Mouse (Mus musculus) lung, embryonic 14.5 days (tissue): Measurements from ENCODE around the gene Gpc6. TPM values are rescaled to one million over a fixed set of nuclear protein-coding genes. Genes with fewer than 3 reads are reported as not detected.

Experiments
- ATAC-seq: fragments of 200-750 bp; cut with Nextera tagmentation; 2 replicates; pipeline ENCODE4 v1.8.0; 2017; ENCODE audit warnings: mild to moderate bottlenecking, moderate TSS enrichment, moderate library complexity; ENCODE audit not compliant: insufficient read depth
- DNase-seq: peaks from one replicate; pipeline ENCODE4 v3.0.0-alpha.2; 2015
- H3K27ac ChIP-seq: fragments of 300-500 bp; sonication (generic); 2 replicates; pipeline ENCODE4 v1.5.1; 2014; ENCODE audit warnings: low read depth, mild to moderate bottlenecking, moderate library complexity
- H3K27me3 ChIP-seq: fragments of 300-500 bp; sonication (generic); 2 replicates; pipeline ENCODE4 v1.6.1; 2014; ENCODE audit warnings: low read length, control low read depth; ENCODE audit not compliant: insufficient read depth
- H3K36me3 ChIP-seq: fragments of 300-500 bp; sonication (generic); 2 replicates; pipeline ENCODE4 v1.6.1; 2014; ENCODE audit warnings: control low read depth; ENCODE audit not compliant: insufficient read depth
- H3K4me1 ChIP-seq: fragments of 300-500 bp; sonication (generic); 2 replicates; pipeline ENCODE4 v1.6.1; 2014; ENCODE audit warnings: antibody characterized with exemption, control low read depth; ENCODE audit not compliant: insufficient read depth
- H3K4me2 ChIP-seq: fragments of 300-500 bp; sonication (generic); 2 replicates; pipeline ENCODE4 v1.6.1; 2014; ENCODE audit warnings: mild to moderate bottlenecking
- H3K4me3 ChIP-seq: fragments of 300-500 bp; sonication (generic); 2 replicates; pipeline ENCODE4 v1.5.1; 2014; ENCODE audit warnings: low read depth, low read length
- H3K9ac ChIP-seq: fragments of 300-500 bp; sonication (generic); 2 replicates; pipeline ENCODE4 v1.6.1; 2014
- H3K9me3 ChIP-seq: fragments of 300-500 bp; sonication (generic); 2 replicates; pipeline ENCODE4 v1.6.1; 2016; ENCODE audit warnings: low read depth, low read length, control low read depth
- CTCF ChIP-seq: IDR thresholded peaks from 2 replicates; pipeline ENCODE4 v1.5.1; 2016; ENCODE audit warnings: antibody characterized with exemption, low read depth
- WGBS: fragments of 180-500 bp; shearing (Covaris S2); extraction: QIAGEN DNeasy Blood & Tissue Kit; methylation state at CpG from one replicate; pipeline ENCODE4 v1.1.7; 2014; 5-methylcytosine and 5-hydroxymethylcytosine counted together
- polyA plus RNA-seq: library from polyadenylated mRNA; unstranded; fragments of >200 nt; fragmentation: Nextera tagmentation; extraction: Ambion mirVana; gene quantifications from 2 replicates; pipeline ENCODE4 v1.2.1, GENCODE M21; 2014

The Gpc6 gene
- polyA plus RNA-seq, 1 experiment from 2014 or later, result 38.9 TPM

GRCm38 (mm10) chr14:117122036-117122435, 196.9 kb downstream of the Gpc6 start:
- no peak overlapping the region for H3K4me3 ChIP-seq
- 35% methylated on average over 1 of the region's 1 CpGs for WGBS
- H3K27ac ChIP-seq, result no peak overlapping the region
- H3K4me2 ChIP-seq, result no peak overlapping the region
- DNase-seq (peak; percentile 62), ATAC-seq (no peak)
- no peaks in the 10 kb centered on the region for H3K36me3 ChIP-seq
- TF ChIP-seq CTCF, result no peak
- H3K9me3 ChIP-seq, result no peaks in the 10 kb centered on the region
- H3K27me3 ChIP-seq, result no peaks in the 10 kb centered on the region
- peaks cover 3% of the 10 kb centered on the region; the same call in 1 of the 2 replicates for H3K4me1 ChIP-seq
- H3K9ac ChIP-seq, result no peak overlapping the region

- peak; percentile 27 for DNase-seq
- H3K9ac ChIP-seq, result no peak overlapping the region
- no peaks in the 10 kb centered on the region for H3K4me1 ChIP-seq
- no peak overlapping the region for H3K4me3 ChIP-seq
- no peak for TF ChIP-seq CTCF
- H3K36me3 ChIP-seq, result no peaks in the 10 kb centered on the region
- H3K27me3 ChIP-seq, result no peaks in the 10 kb centered on the region
- ATAC-seq, result no peak
- H3K27ac ChIP-seq, result no peak overlapping the region
- H3K9me3 ChIP-seq, result no peaks in the 10 kb centered on the region
- 18% methylated on average over 1 of the region's 1 CpGs for WGBS
- no peak overlapping the region for H3K4me2 ChIP-seq
Measured at GRCm38 (mm10) chr14:117130334-117130733, 205.2 kb downstream of the Gpc6 start.

GRCm38 (mm10) chr14:117131324-117131723, 206.2 kb downstream of the Gpc6 start:
- Histone ChIP-seq H3K9me3 (no peaks in the 10 kb centered on the region), H3K4me1 (no peaks in the 10 kb centered on the region), H3K27me3 (no peaks in the 10 kb centered on the region), H3K36me3 (no peaks in the 10 kb centered on the region), H3K4me2 (no peak overlapping the region), H3K27ac (no peak overlapping the region), H3K9ac (no peak overlapping the region), H3K4me3 (no peak overlapping the region)
- WGBS, result 100% methylated on average over 1 of the region's 1 CpGs
- TF ChIP-seq CTCF, result no peak; the same call in 1 of the 2 replicates
- no peak for ATAC-seq
- no peak for DNase-seq

GRCm38 (mm10) chr14:117141077-117141848, 216.1 kb downstream of the Gpc6 start:
- WGBS, result 26% methylated on average over 6 of the region's 6 CpGs
- no peak overlapping the region for H3K9ac ChIP-seq
- no peaks in the 10 kb centered on the region for H3K27me3 ChIP-seq
- H3K36me3 ChIP-seq, result no peaks in the 10 kb centered on the region
- H3K4me2 ChIP-seq, result no peak overlapping the region
- H3K27ac ChIP-seq, result 0 out of 2 replicates have a peak overlapping the region, but pooled peaks have one; percentile 13
- DNase-seq (peak; percentile 88), ATAC-seq (peak; percentile 85)
- no peak overlapping the region for H3K4me3 ChIP-seq
- no peaks in the 10 kb centered on the region for H3K4me1 ChIP-seq
- no peaks in the 10 kb centered on the region for H3K9me3 ChIP-seq
- no peak for TF ChIP-seq CTCF

GRCm38 (mm10) chr14:117146089-117146488, 221.0 kb downstream of the Gpc6 start:
- WGBS, result 25% methylated on average over 4 of the region's 4 CpGs
- H3K9me3 ChIP-seq, result no peaks in the 10 kb centered on the region
- TF ChIP-seq CTCF, result no peak
- DNase-seq, result peak; percentile 88
- peak; percentile 60; the same call in 1 of the 2 replicates for ATAC-seq
- H3K4me3 ChIP-seq, result no peak overlapping the region
- no peak overlapping the region for H3K27ac ChIP-seq
- no peak overlapping the region for H3K4me2 ChIP-seq
- H3K36me3 ChIP-seq, result no peaks in the 10 kb centered on the region
- H3K27me3 ChIP-seq, result no peaks in the 10 kb centered on the region
- no peak overlapping the region for H3K9ac ChIP-seq
- no peaks in the 10 kb centered on the region for H3K4me1 ChIP-seq

GRCm38 (mm10) chr14:117146665-117147064, 221.6 kb downstream of the Gpc6 start:
- Histone ChIP-seq H3K27ac (no peak overlapping the region), H3K36me3 (no peaks in the 10 kb centered on the region), H3K4me2 (no peak overlapping the region), H3K4me3 (no peak overlapping the region), H3K4me1 (no peaks in the 10 kb centered on the region), H3K9ac (no peak overlapping the region), H3K9me3 (no peaks in the 10 kb centered on the region), H3K27me3 (no peaks in the 10 kb centered on the region)
- TF ChIP-seq CTCF, result no peak
- WGBS, result 65% methylated on average over 4 of the region's 4 CpGs
- ATAC-seq, result no peak
- DNase-seq, result peak; percentile 36

- H3K27me3 ChIP-seq, result no peaks in the 10 kb centered on the region
- H3K36me3 ChIP-seq, result no peaks in the 10 kb centered on the region
- no peak for ATAC-seq
- H3K4me2 ChIP-seq, result no peak overlapping the region
- H3K4me3 ChIP-seq, result no peak overlapping the region
- H3K4me1 ChIP-seq, result no peaks in the 10 kb centered on the region
- no peak overlapping the region for H3K27ac ChIP-seq
- WGBS, result 93% methylated on average over 7 of the region's 7 CpGs
- DNase-seq, result no peak
- no peak overlapping the region for H3K9ac ChIP-seq
- TF ChIP-seq CTCF, result no peak
- no peaks in the 10 kb centered on the region for H3K9me3 ChIP-seq
Measured at GRCm38 (mm10) chr14:117151621-117152020, 226.5 kb downstream of the Gpc6 start.
